Mouse (Mus musculus): ENCODE data around the gene Pgm5. TPM values are rescaled to one million over a fixed set of nuclear protein-coding genes. Genes with fewer than 3 reads are reported as not detected.

Pgm5 gene
- polyA plus RNA-seq, 2 experiments, result 0.08 to 0.28 TPM

- DNase-seq (ENCODE audit: low read depth in 3 of 3, low spot score in 3 of 3) (no peak), ATAC-seq (ENCODE audit: insufficient read depth) (no peak)
- WGBS (ENCODE audit: insufficient replicate concordance), result 59% methylated on average over 5 of the region's 5 CpGs
- Histone ChIP-seq H3K27me3 (ENCODE audit: control insufficient read depth, insufficient read depth, low read length) (no peaks in the 10 kb centered on the region), H3K36me3 (replicated peaks; ENCODE audit: control insufficient read depth, insufficient read depth, low read depth) (no peaks in the 10 kb centered on the region), H3K4me1 (replicated peaks; ENCODE audit: control insufficient read depth in 2 of 2, insufficient read depth in 2 of 2, low read length in 1 of 2) (no peaks in the 10 kb centered on the region), H3K27ac (no peak overlapping the region), H3K4me2 (ENCODE audit: low read depth) (no peak overlapping the region), H3K9ac (replicated peaks) (no peak overlapping the region), H3K9me3 (ENCODE audit: control insufficient read depth, low read length) (no peaks in the 10 kb centered on the region), H3K4me3 (ENCODE audit: insufficient read depth in 1 of 2, low read depth in 2 of 2, low read length in 2 of 2) (no peak overlapping the region)
- TF ChIP-seq CTCF (IDR thresholded peaks at IDR 0.05; ENCODE audit: low read depth) (no peak), EP300 (IDR thresholded peaks at IDR 0.05; ENCODE audit: low read depth) (no peak)
Measured at GRCm38 (mm10) chr19:24700664-24701063, 161.0 kb downstream of the Pgm5 start.

DNA sequence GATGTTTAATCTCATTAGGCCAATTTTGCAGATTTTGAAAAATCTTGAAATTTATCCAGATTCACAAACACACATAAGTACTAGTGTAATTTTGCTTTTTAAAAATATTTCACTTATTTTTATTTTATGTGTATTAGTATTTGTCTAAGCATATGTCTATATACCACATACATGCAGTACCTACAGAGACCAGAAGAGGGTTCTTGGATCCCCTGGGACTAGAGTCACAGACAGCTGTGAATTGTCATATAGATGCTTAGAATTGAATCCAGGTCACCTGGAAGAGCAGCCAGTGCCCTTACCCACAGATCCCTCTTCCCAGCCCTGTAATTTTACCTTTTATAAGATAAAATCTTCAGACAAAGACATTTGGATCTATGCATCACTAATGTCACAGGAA, 161.7 kb downstream of the Pgm5 start:
- H3K27ac ChIP-seq, result no peak overlapping the region
- H3K4me3 ChIP-seq (ENCODE audit: insufficient read depth in 1 of 2, low read depth in 2 of 2, low read length in 2 of 2), result no peak overlapping the region
- no peak overlapping the region for H3K9ac ChIP-seq (replicated peaks)
- H3K36me3 ChIP-seq (replicated peaks; ENCODE audit: control insufficient read depth, insufficient read depth, low read depth), result no peaks in the 10 kb centered on the region
- ATAC-seq (ENCODE audit: insufficient read depth) (no peak), DNase-seq (ENCODE audit: low read depth in 3 of 3, low spot score in 3 of 3) (no peak)
- H3K9me3 ChIP-seq (ENCODE audit: control insufficient read depth, low read length), result no peaks in the 10 kb centered on the region
- no peaks in the 10 kb centered on the region for H3K27me3 ChIP-seq (ENCODE audit: control insufficient read depth, insufficient read depth, low read length)
- H3K4me2 ChIP-seq (ENCODE audit: low read depth), result no peak overlapping the region
- H3K4me1 ChIP-seq (replicated peaks; ENCODE audit: control insufficient read depth in 2 of 2, insufficient read depth in 2 of 2, low read length in 1 of 2), result no peaks in the 10 kb centered on the region
- TF ChIP-seq CTCF (IDR thresholded peaks at IDR 0.05; ENCODE audit: low read depth), result peak; percentile 28; the same call in 1 of the 2 replicates
- no peak for TF ChIP-seq EP300 (IDR thresholded peaks at IDR 0.05; ENCODE audit: low read depth)

GRCm38 (mm10) chr19:24699196-24699595, 162.5 kb downstream of the Pgm5 start:
- TF ChIP-seq CTCF (IDR thresholded peaks at IDR 0.05; ENCODE audit: low read depth), result no peak
- DNase-seq (ENCODE audit: low read depth in 3 of 3, low spot score in 3 of 3), result no peak
- H3K27me3 ChIP-seq (ENCODE audit: control insufficient read depth, insufficient read depth, low read length), result no peaks in the 10 kb centered on the region

GRCm38 (mm10) chr19:24698651-24699050, 163.0 kb downstream of the Pgm5 start:
- no peak overlapping the region for H3K4me3 ChIP-seq (ENCODE audit: insufficient read depth in 1 of 2, low read depth in 2 of 2, low read length in 2 of 2)
- H3K4me2 ChIP-seq (ENCODE audit: low read depth), result no peak overlapping the region
- H3K9ac ChIP-seq (replicated peaks), result no peak overlapping the region
- H3K36me3 ChIP-seq (replicated peaks; ENCODE audit: control insufficient read depth, insufficient read depth, low read depth), result no peaks in the 10 kb centered on the region
- DNase-seq (ENCODE audit: low read depth in 3 of 3, low spot score in 3 of 3) (no peak), ATAC-seq (ENCODE audit: insufficient read depth) (no peak)
- WGBS (ENCODE audit: insufficient replicate concordance), result 42% methylated on average over 5 of the region's 5 CpGs
- H3K4me1 ChIP-seq (replicated peaks; ENCODE audit: control insufficient read depth in 2 of 2, insufficient read depth in 2 of 2, low read length in 1 of 2), result no peaks in the 10 kb centered on the region
- TF ChIP-seq EP300 (IDR thresholded peaks at IDR 0.05; ENCODE audit: low read depth), result no peak
- TF ChIP-seq CTCF (IDR thresholded peaks at IDR 0.05; ENCODE audit: low read depth), result no peak
- no peaks in the 10 kb centered on the region for H3K9me3 ChIP-seq (ENCODE audit: control insufficient read depth, low read length)
- H3K27me3 ChIP-seq (ENCODE audit: control insufficient read depth, insufficient read depth, low read length), result no peaks in the 10 kb centered on the region
- H3K27ac ChIP-seq, result no peak overlapping the region

More at GRCm38 (mm10) chr19:24699196-24699595, 162.5 kb downstream of the Pgm5 start:
- H3K4me2 ChIP-seq (ENCODE audit: low read depth), result no peak overlapping the region
- no peak overlapping the region for H3K9ac ChIP-seq (replicated peaks)
- H3K4me1 ChIP-seq (replicated peaks; ENCODE audit: control insufficient read depth in 2 of 2, insufficient read depth in 2 of 2, low read length in 1 of 2), result no peaks in the 10 kb centered on the region
- H3K27ac ChIP-seq, result no peak overlapping the region
- no peak for ATAC-seq (ENCODE audit: insufficient read depth)
- no peaks in the 10 kb centered on the region for H3K36me3 ChIP-seq (replicated peaks; ENCODE audit: control insufficient read depth, insufficient read depth, low read depth)
- H3K4me3 ChIP-seq (ENCODE audit: insufficient read depth in 1 of 2, low read depth in 2 of 2, low read length in 2 of 2), result no peak overlapping the region
- 67% methylated on average over 3 of the region's 3 CpGs for WGBS (ENCODE audit: insufficient replicate concordance)
- no peaks in the 10 kb centered on the region for H3K9me3 ChIP-seq (ENCODE audit: control insufficient read depth, low read length)

GRCm38 (mm10) chr19:24697946-24698345, 163.7 kb downstream of the Pgm5 start:
- DNase-seq (ENCODE audit: low read depth in 3 of 3, low spot score in 3 of 3) (no peak), ATAC-seq (ENCODE audit: insufficient read depth) (no peak)
- H3K4me3 ChIP-seq (ENCODE audit: insufficient read depth in 1 of 2, low read depth in 2 of 2, low read length in 2 of 2), result no peak overlapping the region
- no peaks in the 10 kb centered on the region for H3K9me3 ChIP-seq (ENCODE audit: control insufficient read depth, low read length)
- no peaks in the 10 kb centered on the region for H3K36me3 ChIP-seq (replicated peaks; ENCODE audit: control insufficient read depth, insufficient read depth, low read depth)
- no peaks in the 10 kb centered on the region for H3K4me1 ChIP-seq (replicated peaks; ENCODE audit: control insufficient read depth in 2 of 2, insufficient read depth in 2 of 2, low read length in 1 of 2)
- H3K27me3 ChIP-seq (ENCODE audit: control insufficient read depth, insufficient read depth, low read length), result no peaks in the 10 kb centered on the region
- WGBS (ENCODE audit: insufficient replicate concordance), result 57% methylated on average over 1 of the region's 1 CpGs
- no peak overlapping the region for H3K9ac ChIP-seq (replicated peaks)
- no peak for TF ChIP-seq CTCF (IDR thresholded peaks at IDR 0.05; ENCODE audit: low read depth)
- no peak for TF ChIP-seq EP300 (IDR thresholded peaks at IDR 0.05; ENCODE audit: low read depth)
- H3K27ac ChIP-seq, result no peak overlapping the region
- no peak overlapping the region for H3K4me2 ChIP-seq (ENCODE audit: low read depth)
